Mouse (Mus musculus) lung, postnatal 0 days (tissue): ENCODE measurements around the gene Trak2. TPM values are rescaled to one million over a fixed set of nuclear protein-coding genes. Genes with fewer than 3 reads are reported as not detected.
"Not testable (repeated sequence)": the region's sequence is repeated elsewhere in the genome, so short reads cannot be mapped to it uniquely, and the experiment has no call there.

Experiments
- ATAC-seq: fragments of 200-750 bp; cut with Nextera tagmentation; 2 replicates; pipeline ENCODE4 v1.8.0; 2017; ENCODE audit warnings: moderate library complexity
- DNase-seq: peaks from one replicate; pipeline ENCODE4 v3.0.0-alpha.2; 2016; ENCODE audit warnings: low spot score
- H3K27ac ChIP-seq: fragments of 300-500 bp; sonication (generic); 2 replicates; pipeline ENCODE4 v1.5.1; 2014; ENCODE audit warnings: antibody characterized with exemption, mild to moderate bottlenecking, low read length, mixed read lengths
- H3K27me3 ChIP-seq: fragments of 300-500 bp; sonication (generic); replicated peaks from 2 replicates; pipeline ENCODE4 v1.6.1; 2014; ENCODE audit warnings: low read length, mixed read lengths; ENCODE audit not compliant: insufficient read depth
- H3K36me3 ChIP-seq: fragments of 300-500 bp; sonication (generic); 2 replicates; pipeline ENCODE4 v1.6.1; 2014; ENCODE audit warnings: low read length, mixed read lengths; ENCODE audit not compliant: insufficient read depth
- H3K4me1 ChIP-seq: fragments of 300-500 bp; sonication (generic); 2 replicates; pipeline ENCODE4 v1.6.1; 2014; ENCODE audit warnings: antibody characterized with exemption, low read depth, low read length, mixed read lengths; ENCODE audit not compliant: insufficient read depth
- H3K4me2 ChIP-seq: fragments of 300-500 bp; sonication (generic); replicated peaks from 2 replicates; pipeline ENCODE4 v1.6.1; 2014; ENCODE audit warnings: low read depth, mild to moderate bottlenecking, low read length, moderate library complexity, mixed read lengths
- H3K4me3 ChIP-seq: fragments of 300-500 bp; sonication (generic); 2 replicates; pipeline ENCODE4 v1.5.1; 2014; ENCODE audit warnings: low read depth, low read length
- H3K9ac ChIP-seq: fragments of 300-500 bp; sonication (generic); replicated peaks from 2 replicates; pipeline ENCODE4 v1.6.1; 2014; ENCODE audit warnings: low read depth, mild to moderate bottlenecking
- H3K9me3 ChIP-seq: fragments of 300-500 bp; sonication (generic); 2 replicates; pipeline ENCODE4 v1.6.1; 2016; ENCODE audit warnings: low read length, mixed read lengths
- CTCF ChIP-seq: IDR thresholded peaks from 2 replicates; pipeline ENCODE4 v1.5.1; 2016; ENCODE audit warnings: antibody characterized with exemption, mild to moderate bottlenecking
- EP300 ChIP-seq: IDR thresholded peaks from 2 replicates; pipeline ENCODE4 v1.6.1; 2016; ENCODE audit warnings: antibody characterized with exemption, mild to moderate bottlenecking, control low read depth
- WGBS: fragments of 180-500 bp; shearing (Covaris S2); extraction: QIAGEN DNeasy Blood & Tissue Kit; methylation state at CpG from one replicate; pipeline ENCODE4 v1.1.7; 2014; 5-methylcytosine and 5-hydroxymethylcytosine counted together
- polyA plus RNA-seq: library from polyadenylated mRNA; unstranded; fragments of >200 nt; fragmentation: Nextera tagmentation; extraction: Ambion mirVana; gene quantifications from 2 replicates; pipeline ENCODE4 v1.2.1, GENCODE M21; 2015

Trak2 gene
- polyA plus RNA-seq, 1 experiment from 2014 or later, result 10.1 TPM

GRCm38 (mm10) chr1:58936746-58937605, 36.3 kb downstream of the Trak2 start:
- no peak for TF ChIP-seq CTCF
- TF ChIP-seq EP300, result no peak
- WGBS, result 83% methylated on average over 10 of the region's 10 CpGs
- Histone ChIP-seq H3K27me3 (no peaks in the 10 kb centered on the region), H3K4me2 (no peak overlapping the region), H3K4me3 (no peak overlapping the region), H3K9ac (no peak overlapping the region), H3K4me1 (no peaks in the 10 kb centered on the region), H3K9me3 (no peaks in the 10 kb centered on the region), H3K27ac (no peak overlapping the region), H3K36me3 (0 out of 2 replicates have a peak, but pooled peaks cover 4% of the 10 kb centered on the region)
- ATAC-seq, result no peak
- DNase-seq, result no peak

- DNase-seq (no peak), ATAC-seq (no peak)
- TF ChIP-seq CTCF, result no peak
- no peak for TF ChIP-seq EP300
- Histone ChIP-seq H3K4me2 (no peak overlapping the region), H3K9ac (no peak overlapping the region), H3K27me3 (no peaks in the 10 kb centered on the region), H3K36me3 (peaks cover 2% of the 10 kb centered on the region; the same call in 1 of the 2 replicates), H3K27ac (no peak overlapping the region), H3K9me3 (no peaks in the 10 kb centered on the region), H3K4me1 (no peaks in the 10 kb centered on the region), H3K4me3 (no peak overlapping the region)
- WGBS, result 95% methylated on average over 5 of the region's 5 CpGs
Observed at GRCm38 (mm10) chr1:58926664-58927063, 46.6 kb downstream of the Trak2 start.

GRCm38 (mm10) chr1:58917566-58917965, 55.7 kb downstream of the Trak2 start:
- no peak overlapping the region for H3K4me2 ChIP-seq
- H3K27ac ChIP-seq, result no peak overlapping the region
- H3K4me3 ChIP-seq, result no peak overlapping the region
- ATAC-seq (no peak), DNase-seq (no peak)
- H3K9ac ChIP-seq, result no peak overlapping the region
- no peaks in the 10 kb centered on the region for H3K27me3 ChIP-seq
- H3K9me3 ChIP-seq, result no peaks in the 10 kb centered on the region
- 82% methylated on average over 6 of the region's 6 CpGs for WGBS
- no peaks in the 10 kb centered on the region for H3K4me1 ChIP-seq
- H3K36me3 ChIP-seq, result peaks cover 28% of the 10 kb centered on the region
- TF ChIP-seq EP300, result no peak
- no peak for TF ChIP-seq CTCF

- H3K4me1 ChIP-seq, result no peaks in the 10 kb centered on the region
- H3K27me3 ChIP-seq, result no peaks in the 10 kb centered on the region
- H3K9me3 ChIP-seq, result no peaks in the 10 kb centered on the region
- H3K9ac ChIP-seq, result no peak overlapping the region
- H3K36me3 ChIP-seq, result peaks cover 27% of the 10 kb centered on the region; the same call in 1 of the 2 replicates
- ATAC-seq (no peak), DNase-seq (no peak)
- TF ChIP-seq EP300, result no peak
- TF ChIP-seq CTCF, result no peak
- 90% methylated on average over 12 of the region's 12 CpGs for WGBS
- H3K4me3 ChIP-seq, result no peak overlapping the region
- no peak overlapping the region for H3K4me2 ChIP-seq
- no peak overlapping the region for H3K27ac ChIP-seq
Observed at GRCm38 (mm10) chr1:58909636-58910272, 63.5 kb downstream of the Trak2 start.

GRCm38 (mm10) chr1:58903681-58904080, 69.5 kb downstream of the Trak2 start:
- ATAC-seq (no peak), DNase-seq (no peak)
- Histone ChIP-seq H3K4me2 (no peak overlapping the region), H3K27ac (no peak overlapping the region), H3K4me3 (no peak overlapping the region), H3K36me3 (peaks cover 13% of the 10 kb centered on the region; the same call in 1 of the 2 replicates), H3K9ac (no peak overlapping the region), H3K4me1 (no peaks in the 10 kb centered on the region), H3K9me3 (no peaks in the 10 kb centered on the region), H3K27me3 (no peaks in the 10 kb centered on the region)
- no peak for TF ChIP-seq CTCF
- 69% methylated on average over 9 of the region's 9 CpGs for WGBS

GRCm38 (mm10) chr1:58897561-58897960, 75.7 kb downstream of the Trak2 start:
- peak; percentile 83 for ATAC-seq
- not testable (repeated sequence) for H3K36me3 ChIP-seq, H3K9me3 ChIP-seq, H3K27ac ChIP-seq, H3K9ac ChIP-seq, H3K4me1 ChIP-seq, H3K4me3 ChIP-seq, H3K27me3 ChIP-seq, H3K4me2 ChIP-seq
- 22% methylated on average over 3 of the region's 3 CpGs for WGBS
- peak; percentile 74 for TF ChIP-seq CTCF
- DNase-seq, result peak; percentile 72

- not testable (repeated sequence) for H3K27me3 ChIP-seq, H3K9ac ChIP-seq, H3K36me3 ChIP-seq, H3K9me3 ChIP-seq, ATAC-seq, H3K27ac ChIP-seq, DNase-seq, H3K4me3 ChIP-seq, H3K4me2 ChIP-seq, H3K4me1 ChIP-seq
- WGBS, result 90% methylated on average over 6 of the region's 8 CpGs
Observed at GRCm38 (mm10) chr1:58892386-58892785, 80.8 kb downstream of the Trak2 start.

GRCm38 (mm10) chr1:58891481-58892170, 81.6 kb downstream of the Trak2 start:
- H3K9me3 ChIP-seq, H3K27ac ChIP-seq, H3K9ac ChIP-seq, H3K4me3 ChIP-seq, DNase-seq, H3K27me3 ChIP-seq, H3K4me2 ChIP-seq, ATAC-seq, H3K4me1 ChIP-seq, H3K36me3 ChIP-seq: not testable (repeated sequence)
- WGBS, result 57% methylated on average over 1 of the region's 2 CpGs
